Mouse (Mus musculus) thymus, postnatal 10 days (tissue): ENCODE data around the gene Zbtb6.
A peak's percentile ranks its signal among the peaks of the same experiment; 100 is the strongest.

Source experiments
- DNase-seq, 2 experiments: peaks; one replicate each; pipeline ENCODE4 v3.0.0; 2021; ENCODE audit warnings: low spot score in 2 of 2

Zbtb6 gene

GRCm38 (mm10) chr2:37442611-37443591, at the start of gene Zbtb6, which contains the start of the genes Zbtb26 and Rabgap1:
Gene Zbtb6, minus strand, starts transcription at chr2:37443171.
Gene Zbtb26, minus strand, starts transcription at chr2:37443135.
Gene Rabgap1, plus strand, starts transcription at chr2:37443279.
- peak; percentile 86 to 88 for DNase-seq

GRCm38 (mm10) chr2:37488956-37489355, 46.0 kb upstream of the Zbtb6 start:
- no peak for DNase-seq

GRCm38 (mm10) chr2:37486408-37486807, 43.4 kb upstream of the Zbtb6 start:
- DNase-seq = no peak

- DNase-seq = peak in 1 of 2 experiments; percentile 59
Observed at GRCm38 (mm10) chr2:37485370-37485769, 42.4 kb upstream of the Zbtb6 start.

- DNase-seq = no peak
Observed at GRCm38 (mm10) chr2:37484165-37484564, 41.2 kb upstream of the Zbtb6 start.

- no peak for DNase-seq
Observed at GRCm38 (mm10) chr2:37480039-37480438, 37.1 kb upstream of the Zbtb6 start.

GRCm38 (mm10) chr2:37479559-37479958, 36.6 kb upstream of the Zbtb6 start:
- DNase-seq = no peak

GRCm38 (mm10) chr2:37466266-37466665, 23.3 kb upstream of the Zbtb6 start:
- DNase-seq = no peak

GRCm38 (mm10) chr2:37460707-37461106, 17.7 kb upstream of the Zbtb6 start:
- DNase-seq = no peak

- DNase-seq = no peak
Observed at GRCm38 (mm10) chr2:37452376-37452760, 9.4 kb upstream of the Zbtb6 start.

GRCm38 (mm10) chr2:37451667-37452375, 8.8 kb upstream of the Zbtb6 start:
- DNase-seq = peak; percentile 90 to 92

- DNase-seq = no peak
Observed at GRCm38 (mm10) chr2:37431609-37432008, 11.4 kb downstream of the Zbtb6 start.

GRCm38 (mm10) chr2:37430593-37431464, 12.1 kb downstream of the Zbtb6 start:
- DNase-seq = peak; percentile 77 to 84

GRCm38 (mm10) chr2:37423671-37424070, 19.3 kb downstream of the Zbtb6 start:
- DNase-seq = no peak

- peak; percentile 92 to 94 for DNase-seq
Observed at GRCm38 (mm10) chr2:37422306-37423304, 20.4 kb downstream of the Zbtb6 start, which contains the start of gene Rc3h2. Gene Rc3h2, minus strand, starts transcription at chr2:37422903.

- DNase-seq = no peak
Observed at GRCm38 (mm10) chr2:37421903-37422302, 21.1 kb downstream of the Zbtb6 start.

- peak in 1 of 2 experiments; percentile 4 for DNase-seq
Observed at GRCm38 (mm10) chr2:37395539-37395938, 47.4 kb downstream of the Zbtb6 start.

- no peak for DNase-seq
Observed at GRCm38 (mm10) chr2:37382921-37383320, 60.0 kb downstream of the Zbtb6 start.

- DNase-seq = peak; percentile 28 to 68
Observed at GRCm38 (mm10) chr2:37380189-37380588, 62.8 kb downstream of the Zbtb6 start.

GRCm38 (mm10) chr2:37376018-37376417, 67.0 kb downstream of the Zbtb6 start:
- no peak for DNase-seq
